Mouse (Mus musculus): ENCODE results near the gene Gm9758.
"Not testable (repeated sequence)": the region's sequence is repeated elsewhere in the genome, so short reads cannot be mapped to it uniquely, and the experiment has no call there.

- not testable (repeated sequence) for TF ChIP-seq CTCF, EP300 (IDR thresholded peaks at IDR 0.05)
These were observed 19.0 kb upstream of the Gm9758 start for GRCm38 (mm10) chr5:14933721-14934120.
